Mouse (Mus musculus): ENCODE measurements at regions not wholly inside any gene's neighbourhood (a gene's known extent, or its start where the extent isn't known, plus 50 kb on each side); places are given as distances from the start of the nearest gene placed in this dataset.

DNA sequence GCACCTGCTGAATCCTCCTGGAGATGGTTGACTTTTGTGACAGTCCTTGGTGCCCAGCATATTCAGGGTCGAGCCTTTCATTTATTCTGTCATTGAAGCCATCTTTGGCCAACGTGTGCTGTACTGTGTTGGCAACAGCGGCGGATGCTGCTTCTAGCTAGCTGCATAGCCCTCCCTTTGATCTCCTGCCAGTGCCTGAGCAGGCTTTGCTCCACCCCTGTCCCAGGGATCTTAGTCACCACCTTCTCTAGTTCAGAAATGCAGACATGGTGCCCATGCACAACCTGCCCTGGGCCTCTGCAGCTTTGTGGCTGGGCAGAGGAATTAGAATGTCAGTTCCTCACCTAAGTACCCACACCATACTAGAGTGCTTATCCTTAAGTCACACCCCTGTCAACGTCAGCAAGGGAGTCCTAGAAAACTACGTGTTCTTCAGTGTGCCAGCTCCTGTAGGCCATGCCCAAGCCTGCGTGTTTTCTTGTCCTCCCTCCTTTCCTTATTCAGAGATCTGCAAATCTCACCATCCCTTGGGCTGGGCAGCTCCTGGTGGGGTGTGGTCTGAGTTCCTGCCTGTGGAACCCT is 151.9 kb downstream of the Zfp706 start:
- TF ChIP-seq CTCF (IDR thresholded peaks at IDR 0.05; ENCODE audit: low read depth) = no peak
- TF ChIP-seq EP300 (IDR thresholded peaks at IDR 0.05; ENCODE audit: low read depth) = no peak
